Mouse (Mus musculus): Measurements from ENCODE around the gene Tmem185b. TPM values are rescaled to one million over a fixed set of nuclear protein-coding genes. Genes with fewer than 3 reads are reported as not detected.

The Tmem185b gene
- polyA plus RNA-seq, 1 experiment from 2014 or later, result 17.5 TPM

DNA sequence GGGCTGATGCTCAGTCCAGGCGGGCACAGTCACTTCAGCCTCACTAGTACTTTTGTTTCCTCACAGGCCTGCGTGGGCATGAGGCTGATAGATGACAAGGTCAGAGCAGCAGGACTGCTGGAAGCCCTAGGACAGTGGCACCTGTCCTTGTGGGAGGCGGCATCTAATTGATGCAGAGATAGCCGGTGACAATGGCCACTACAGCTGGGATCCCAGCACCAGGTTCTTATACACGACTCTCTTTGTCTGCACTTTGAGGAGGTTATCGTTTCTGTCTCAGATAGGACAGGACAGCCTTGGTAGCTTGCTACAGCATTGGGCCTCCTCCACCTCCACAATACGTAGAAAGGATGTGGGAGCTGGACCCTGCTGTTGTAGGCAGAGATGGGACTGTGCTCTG, 2.6 kb upstream of the Tmem185b start:
- no peak for ATAC-seq (ENCODE audit: low FRiP score)
- Histone ChIP-seq H3K4me1 (peaks cover 33% of the 10 kb centered on the region), H3K36me3 (peaks cover 7% of the 10 kb centered on the region; the same call in 1 of the 2 replicates), H3K9me3 (replicated peaks) (no peaks in the 10 kb centered on the region), H3K4me3 (replicated peaks) (no peak overlapping the region), H3K9ac (replicated peaks) (no peak overlapping the region), H3K27ac (replicated peaks) (no peak overlapping the region), H3K27me3 (replicated peaks) (no peaks in the 10 kb centered on the region), H3K4me2 (no peak overlapping the region)
- WGBS, result 84% methylated on average over 7 of the region's 7 CpGs

GRCm38 (mm10) chr1:119523826-119524225, 2.1 kb upstream of the Tmem185b start:
- peaks cover 11% of the 10 kb centered on the region for H3K36me3 ChIP-seq
- no peak overlapping the region for H3K27ac ChIP-seq (replicated peaks)
- H3K4me2 ChIP-seq, result no peak overlapping the region
- H3K9ac ChIP-seq (replicated peaks), result no peak overlapping the region
- no peak overlapping the region for H3K4me3 ChIP-seq (replicated peaks)
- no peaks in the 10 kb centered on the region for H3K9me3 ChIP-seq (replicated peaks)
- peaks cover 33% of the 10 kb centered on the region for H3K4me1 ChIP-seq
- no peaks in the 10 kb centered on the region for H3K27me3 ChIP-seq (replicated peaks)
- 92% methylated on average over 7 of the region's 7 CpGs for WGBS
- ATAC-seq (ENCODE audit: low FRiP score), result no peak

- Histone ChIP-seq H3K4me2 (peak overlapping the region; percentile 93), H3K4me3 (replicated peaks) (peak overlapping the region; percentile 64), H3K27ac (replicated peaks) (peak overlapping the region; percentile 84), H3K9me3 (replicated peaks) (no peaks in the 10 kb centered on the region), H3K27me3 (replicated peaks) (no peaks in the 10 kb centered on the region), H3K9ac (replicated peaks) (peak overlapping the region; percentile 83), H3K4me1 (peaks cover 33% of the 10 kb centered on the region), H3K36me3 (peaks cover 21% of the 10 kb centered on the region)
- 3% methylated on average over 5 of the region's 5 CpGs for WGBS
- no peak for ATAC-seq (ENCODE audit: low FRiP score)
Observed at GRCm38 (mm10) chr1:119525004-119525444, 936 bp upstream of the Tmem185b start.

DNA sequence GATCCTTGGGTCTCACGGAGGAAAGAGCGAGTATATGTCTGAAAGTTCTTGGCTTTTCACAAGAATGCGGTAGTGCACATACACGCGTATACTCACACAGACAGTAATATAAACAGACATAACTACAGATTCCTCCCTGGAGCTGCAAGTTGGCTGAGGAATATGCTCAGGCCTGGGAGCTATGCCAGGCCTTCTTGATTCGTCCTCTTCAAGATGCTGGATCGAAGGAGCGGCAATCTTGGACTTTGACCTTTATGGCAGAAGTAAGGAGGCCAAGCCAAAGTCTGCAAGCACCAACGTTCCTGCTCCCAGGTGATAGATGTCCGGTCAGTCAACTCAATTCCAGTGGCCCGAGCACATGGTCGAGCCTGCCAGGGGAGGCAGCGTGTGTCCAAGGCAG, 5.0 kb downstream of the Tmem185b start:
- H3K4me2 ChIP-seq, result no peak overlapping the region
- H3K9me3 ChIP-seq (replicated peaks), result no peaks in the 10 kb centered on the region
- peaks cover 18% of the 10 kb centered on the region for H3K4me1 ChIP-seq
- no peak for ATAC-seq (ENCODE audit: low FRiP score)
- H3K36me3 ChIP-seq, result peaks cover 21% of the 10 kb centered on the region
- H3K27me3 ChIP-seq (replicated peaks), result no peaks in the 10 kb centered on the region
- WGBS, result 92% methylated on average over 13 of the region's 13 CpGs
- H3K27ac ChIP-seq (replicated peaks), result no peak overlapping the region
- H3K9ac ChIP-seq (replicated peaks), result no peak overlapping the region
- no peak overlapping the region for H3K4me3 ChIP-seq (replicated peaks)

DNA sequence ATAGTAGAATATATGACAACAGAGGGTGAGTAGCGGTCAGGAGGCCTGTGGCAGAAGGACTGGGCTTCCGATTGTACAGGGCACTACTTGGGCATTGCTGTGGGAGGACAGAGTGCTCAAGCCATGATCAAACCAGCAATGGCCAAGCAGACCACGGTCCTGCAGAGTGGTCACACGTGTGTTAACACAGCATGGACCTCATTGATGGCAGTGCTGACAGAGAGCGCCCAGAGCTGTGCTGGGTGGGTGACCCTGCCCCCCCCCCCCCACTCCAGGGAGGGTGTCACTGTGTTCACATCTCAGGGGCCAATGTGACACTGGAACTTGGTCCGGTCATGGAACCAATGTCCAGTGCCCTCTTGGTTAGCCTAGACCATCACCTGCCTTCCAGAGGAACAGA, 6.2 kb downstream of the Tmem185b start:
- H3K27ac ChIP-seq (replicated peaks), result no peak overlapping the region
- H3K36me3 ChIP-seq, result peaks cover 19% of the 10 kb centered on the region
- ATAC-seq (ENCODE audit: low FRiP score), result no peak
- H3K9me3 ChIP-seq (replicated peaks), result no peaks in the 10 kb centered on the region
- H3K4me3 ChIP-seq (replicated peaks), result no peak overlapping the region
- peaks cover 7% of the 10 kb centered on the region for H3K4me1 ChIP-seq
- no peaks in the 10 kb centered on the region for H3K27me3 ChIP-seq (replicated peaks)
- no peak overlapping the region for H3K4me2 ChIP-seq
- WGBS, result 95% methylated on average over 6 of the region's 6 CpGs
- H3K9ac ChIP-seq (replicated peaks), result no peak overlapping the region

DNA sequence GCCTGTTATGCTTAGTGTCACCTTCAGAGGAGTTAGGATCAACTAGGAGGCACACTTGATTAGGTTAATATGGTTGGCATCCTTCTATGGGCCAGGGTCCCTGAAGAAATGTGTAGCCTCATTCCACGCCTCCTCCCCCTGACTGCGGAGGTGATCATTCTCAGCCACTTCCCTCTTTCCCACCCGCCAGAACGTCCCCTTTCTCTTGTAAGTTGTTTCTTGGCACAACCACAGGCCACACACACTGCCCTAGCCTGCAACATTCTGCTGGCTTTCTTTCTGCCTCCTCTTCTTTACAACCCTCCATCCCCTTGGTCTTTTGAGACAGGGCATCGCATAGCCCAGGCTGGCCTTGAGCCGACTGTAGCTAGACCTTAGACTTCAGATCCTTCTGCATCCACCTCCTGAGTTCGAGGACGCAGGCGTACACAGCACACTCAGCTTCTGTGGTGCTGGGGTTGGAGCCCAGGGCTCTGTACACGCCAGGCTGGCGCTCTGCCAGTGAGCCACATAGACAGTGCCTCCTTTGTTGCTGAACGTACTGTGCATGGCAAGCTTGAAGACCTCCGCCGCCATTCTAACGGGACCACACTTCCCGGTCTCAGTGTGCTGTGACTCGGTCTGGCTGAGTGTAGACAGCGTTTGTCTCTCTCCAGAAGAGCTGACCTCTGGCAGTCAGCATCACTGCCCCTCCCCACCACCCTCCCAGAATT, 7.3 kb downstream of the Tmem185b start:
- Histone ChIP-seq H3K4me3 (replicated peaks) (no peak overlapping the region), H3K9ac (replicated peaks) (no peak overlapping the region), H3K27me3 (replicated peaks) (no peaks in the 10 kb centered on the region), H3K27ac (replicated peaks) (peak overlapping the region; percentile 28; the same call in 1 of the 2 replicates), H3K36me3 (peaks cover 14% of the 10 kb centered on the region), H3K9me3 (replicated peaks) (no peaks in the 10 kb centered on the region), H3K4me1 (no peaks in the 10 kb centered on the region), H3K4me2 (no peak overlapping the region)
- ATAC-seq (ENCODE audit: low FRiP score), result peak; percentile 68
- 75% methylated on average over 18 of the region's 18 CpGs for WGBS

- Histone ChIP-seq H3K27me3 (replicated peaks) (no peaks in the 10 kb centered on the region), H3K27ac (replicated peaks) (no peak overlapping the region), H3K4me3 (replicated peaks) (no peak overlapping the region), H3K4me1 (no peaks in the 10 kb centered on the region), H3K4me2 (no peak overlapping the region), H3K9me3 (replicated peaks) (no peaks in the 10 kb centered on the region), H3K9ac (replicated peaks) (no peak overlapping the region), H3K36me3 (peaks cover 4% of the 10 kb centered on the region; the same call in 1 of the 2 replicates)
- WGBS, result 93% methylated on average over 5 of the region's 5 CpGs
- no peak for ATAC-seq (ENCODE audit: low FRiP score)
Observed at GRCm38 (mm10) chr1:119534341-119534740, 8.4 kb downstream of the Tmem185b start.

GRCm38 (mm10) chr1:119536122-119536521, 10.2 kb downstream of the Tmem185b start:
- H3K27me3 ChIP-seq (replicated peaks), result no peaks in the 10 kb centered on the region
- H3K36me3 ChIP-seq, result no peaks in the 10 kb centered on the region
- no peaks in the 10 kb centered on the region for H3K4me1 ChIP-seq
- H3K9me3 ChIP-seq (replicated peaks), result no peaks in the 10 kb centered on the region
- no peak overlapping the region for H3K27ac ChIP-seq (replicated peaks)
- no peak overlapping the region for H3K9ac ChIP-seq (replicated peaks)
- no peak overlapping the region for H3K4me3 ChIP-seq (replicated peaks)
- H3K4me2 ChIP-seq, result no peak overlapping the region
- no peak for ATAC-seq (ENCODE audit: low FRiP score)
- WGBS, result 95% methylated on average over 2 of the region's 2 CpGs

GRCm38 (mm10) chr1:119537651-119538050, 11.7 kb downstream of the Tmem185b start:
- H3K4me1 ChIP-seq, result no peaks in the 10 kb centered on the region
- no peaks in the 10 kb centered on the region for H3K9me3 ChIP-seq (replicated peaks)
- H3K36me3 ChIP-seq, result no peaks in the 10 kb centered on the region
- 94% methylated on average over 6 of the region's 6 CpGs for WGBS
- ATAC-seq (ENCODE audit: low FRiP score), result no peak
- H3K27ac ChIP-seq (replicated peaks), result no peak overlapping the region
- no peak overlapping the region for H3K9ac ChIP-seq (replicated peaks)
- H3K27me3 ChIP-seq (replicated peaks), result no peaks in the 10 kb centered on the region
- no peak overlapping the region for H3K4me2 ChIP-seq
- H3K4me3 ChIP-seq (replicated peaks), result no peak overlapping the region

- H3K36me3 ChIP-seq, result no peaks in the 10 kb centered on the region
- no peak for ATAC-seq (ENCODE audit: low FRiP score)
- H3K27ac ChIP-seq (replicated peaks), result no peak overlapping the region
- 75% methylated on average over 2 of the region's 2 CpGs for WGBS
- no peaks in the 10 kb centered on the region for H3K4me1 ChIP-seq
- H3K27me3 ChIP-seq (replicated peaks), result no peaks in the 10 kb centered on the region
- no peak overlapping the region for H3K4me3 ChIP-seq (replicated peaks)
- no peaks in the 10 kb centered on the region for H3K9me3 ChIP-seq (replicated peaks)
- no peak overlapping the region for H3K4me2 ChIP-seq
- no peak overlapping the region for H3K9ac ChIP-seq (replicated peaks)
Observed at GRCm38 (mm10) chr1:119539252-119539651, 13.3 kb downstream of the Tmem185b start.

DNA sequence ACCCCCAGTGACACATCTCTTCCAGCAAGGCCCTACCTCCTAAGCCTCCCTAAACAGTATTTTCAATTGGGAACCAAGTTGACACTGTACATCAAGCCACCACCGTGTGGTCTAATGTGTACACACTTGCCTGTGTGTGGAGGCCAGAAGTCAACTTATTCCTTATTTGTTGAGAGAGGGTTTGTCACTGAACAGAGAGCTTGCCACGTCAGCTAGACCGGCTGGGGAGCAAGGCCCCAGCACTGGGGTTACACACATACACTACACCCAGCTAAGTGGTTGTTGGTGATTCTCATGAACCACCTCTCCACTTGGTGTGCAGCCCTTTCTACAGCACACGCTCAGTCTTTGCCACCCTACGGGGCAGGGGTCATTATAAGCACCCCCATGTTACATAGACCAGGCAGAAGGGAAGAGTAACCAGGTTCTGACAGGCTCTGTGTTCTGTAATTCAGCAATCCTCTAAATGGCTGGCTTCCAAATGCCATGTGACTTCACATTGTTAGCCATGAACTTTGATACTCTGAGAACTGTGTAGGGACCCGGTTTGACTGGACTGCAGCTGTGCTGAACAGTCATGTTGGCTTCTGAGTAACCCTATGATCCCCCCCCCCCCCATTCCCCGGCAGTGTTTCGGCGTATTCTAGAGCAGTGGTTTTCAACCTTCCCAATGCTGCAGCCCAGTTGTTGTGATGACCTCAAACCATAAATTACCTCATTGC, 15.0 kb downstream of the Tmem185b start:
- Histone ChIP-seq H3K9me3 (replicated peaks) (no peaks in the 10 kb centered on the region), H3K4me2 (no peak overlapping the region), H3K27me3 (replicated peaks) (no peaks in the 10 kb centered on the region), H3K27ac (replicated peaks) (no peak overlapping the region), H3K36me3 (no peaks in the 10 kb centered on the region; the same call in 1 of the 2 replicates), H3K4me3 (replicated peaks) (no peak overlapping the region), H3K4me1 (no peaks in the 10 kb centered on the region), H3K9ac (replicated peaks) (no peak overlapping the region)
- 86% methylated on average over 9 of the region's 9 CpGs for WGBS
- ATAC-seq (ENCODE audit: low FRiP score), result no peak

GRCm38 (mm10) chr1:119541570-119541969, 15.6 kb downstream of the Tmem185b start:
- Histone ChIP-seq H3K9ac (replicated peaks) (no peak overlapping the region), H3K36me3 (no peaks in the 10 kb centered on the region; the same call in 1 of the 2 replicates), H3K4me2 (no peak overlapping the region), H3K4me3 (replicated peaks) (no peak overlapping the region), H3K4me1 (no peaks in the 10 kb centered on the region), H3K27ac (replicated peaks) (no peak overlapping the region), H3K27me3 (replicated peaks) (no peaks in the 10 kb centered on the region), H3K9me3 (replicated peaks) (no peaks in the 10 kb centered on the region)
- ATAC-seq (ENCODE audit: low FRiP score), result no peak
- 81% methylated on average over 3 of the region's 3 CpGs for WGBS
